ENCODE assay signal across 9 mouse cellular contexts in genomic region chr12:4593166-4593929, GRCm38 (mm10). TPM values are rescaled to one million over a fixed set of nuclear protein-coding genes. Genes with fewer than 3 reads are reported as not detected.
DNase-seq lines count a peak whose midpoint lies in the region; ATAC-seq and TF ChIP-seq lines count a peak whose summit lies in the region.
"Had no signal": no experiment of that assay in that cellular context is flagged by ENCODE, and none has a peak within 500 bp of the region (broad histone marks: within the 10 kb centered on the region; RNA-seq: fewer than 3 reads in every experiment).

No protein-coding gene starts in this region.

- H3K36me3 ChIP-seq in G1E (replicated peaks), result peaks cover 8% of the 10 kb centered on the region
- no peaks in the 10 kb centered on the region for H3K36me3 ChIP-seq in forebrain, embryonic 11.5 days (ENCODE audit: control insufficient read depth, insufficient read depth, low read length)

- H3K4me1 ChIP-seq in G1E (ENCODE audit: insufficient read depth, low read depth, low read length), result peaks cover 40% of the 10 kb centered on the region
- H3K4me1 ChIP-seq in forebrain, embryonic 11.5 days (replicated peaks; ENCODE audit: control insufficient read depth, insufficient read depth, low read length), result peaks cover 2% of the 10 kb centered on the region; the same call in 1 of the 2 replicates

- peak; percentile 43 for DNase-seq in G1E (ENCODE audit: low spot score)
- peak; percentile 38 for DNase-seq in c-Kit-positive CD71-positive TER-119-negative erythroid progenitor cells, embryonic 14.5 days (ENCODE audit: low read depth)
- DNase-seq in forebrain, embryonic 11.5 days (ENCODE audit: low spot score), result peak; percentile 73
- DNase-seq in heart, postnatal 25 days (ENCODE audit: low spot score), result peak; percentile 16
- DNase-seq in left cerebral cortex, adult 8-10 months (ENCODE audit: low spot score in 2 of 2), result peak; percentile 25 to 40
- peak; percentile 56 to 59 for DNase-seq in right cerebral cortex, adult 2 months (ENCODE audit: low spot score in 2 of 2)
- DNase-seq in urinary bladder, adult 2 months (ENCODE audit: low spot score), result peak; percentile 65

- intact Hi-C loops in heart, postnatal 25 days (cut with DNase I), result loop anchor here (10.0 kb wide), 1 partner anchor 321 kb away; the partner anchor contains the start of gene Atad2b

- H3K9me3 ChIP-seq in G1E (replicated peaks), result no peaks in the 10 kb centered on the region
- no peaks in the 10 kb centered on the region for H3K9me3 ChIP-seq in forebrain, embryonic 11.5 days (ENCODE audit: control insufficient read depth, low read length)

- H3K27ac ChIP-seq in forebrain, embryonic 11.5 days (ENCODE audit: low read depth, low read length), result no peak overlapping the region

- peak; percentile 56 for ATAC-seq in G1E (ENCODE audit: extremely low read depth, insufficient number of reproducible peaks, low FRiP score, poor library complexity, severe bottlenecking)
- ATAC-seq in forebrain, embryonic 11.5 days (replicated peaks; ENCODE audit: low FRiP score), result peak; percentile 80
- peak; percentile 52 for ATAC-seq in megakaryocyte, adult 5-6 weeks (ENCODE audit: poor library complexity, severe bottlenecking)

- H3K27me3 ChIP-seq in G1E (ENCODE audit: insufficient read depth, low read length), result no peaks in the 10 kb centered on the region
- no peaks in the 10 kb centered on the region for H3K27me3 ChIP-seq in forebrain, embryonic 11.5 days (ENCODE audit: control insufficient read depth, insufficient read depth, low read length)

- H3K4me2 ChIP-seq in forebrain, embryonic 11.5 days (ENCODE audit: low read depth, low read length, severe bottlenecking), result peak overlapping the region; percentile 83

- WGBS in forebrain, embryonic 11.5 days, result under 1% methylated on average over 65 of the region's 80 CpGs

- peak overlapping the region; percentile 96 for H3K4me3 ChIP-seq in G1E (ENCODE audit: low read depth, low read length)
- H3K4me3 ChIP-seq in forebrain, embryonic 11.5 days (ENCODE audit: low read depth, low read length), result peak overlapping the region; percentile 92

- TF ChIP-seq CTCF in G1E (IDR thresholded peaks at IDR 0.05; ENCODE audit: low read depth, low read length), result no peak

- peak overlapping the region; percentile 84 for H3K9ac ChIP-seq in forebrain, embryonic 11.5 days (ENCODE audit: low read length)

RNA-seq across cellular contexts. Expression of gene Gm3625, which starts 0.6 kb away (rescaled TPM):
- 89.8 TPM in 1 of 2 replicates, not detected in the other for total RNA-seq in G1E (2014; fragmentation: Nextera tagmentation)
- total RNA-seq in G1E (2017), result not detected in 2 replicates
- polyA plus RNA-seq in G1E (2012), result not detected in 2 replicates
- not detected in 2 replicates for polyA plus RNA-seq in forebrain, embryonic 11.5 days (2014; fragmentation: Nextera tagmentation; extraction: Ambion mirVana)
- not detected for total RNA-seq in heart, postnatal 25 days (2021)
- total RNA-seq in left cerebral cortex, adult 8-10 months (2022), result not detected
- not detected in 2 replicates for total RNA-seq in megakaryocyte, adult 5-6 weeks (2015)
- total RNA-seq in megakaryocyte, adult 5-6 weeks (2017), result not detected in 2 replicates
- not detected in 2 replicates for polyA plus RNA-seq in urinary bladder, adult 2 months (2012; rRNA removed)
- polyA plus RNA-seq: gonadal fat pad, adult 2 months had no signal

RNA-seq across cellular contexts. Expression of gene Itsn2, which starts 0.9 kb away (rescaled TPM):
- 117 and 137 TPM in 2 replicates for total RNA-seq in G1E (2014; fragmentation: Nextera tagmentation)
- total RNA-seq in G1E (2017), result 149 and 168 TPM in 2 replicates
- polyA plus RNA-seq in G1E (2012), result 10.2 and 17.6 TPM in 2 replicates
- polyA plus RNA-seq in forebrain, embryonic 11.5 days (2014; fragmentation: Nextera tagmentation; extraction: Ambion mirVana), result 18.5 and 19.3 TPM in 2 replicates
- total RNA-seq in heart, postnatal 25 days (2021), result 10 to 100 TPM; 40.0 to 48.1 TPM
- total RNA-seq in left cerebral cortex, adult 8-10 months (2022), result 10 to 100 TPM; 65.5 to 75.0 (median 69.1) TPM
- total RNA-seq in megakaryocyte, adult 5-6 weeks (2015), result 94.6 and 113 TPM in 2 replicates
- 201 and 212 TPM in 2 replicates for total RNA-seq in megakaryocyte, adult 5-6 weeks (2017)
- 38.3 and 43.5 TPM in 2 replicates for polyA plus RNA-seq in urinary bladder, adult 2 months (2012; rRNA removed)

Comparison
In these comparisons a context has a peak if more than half of its experiments do, and no peak if none do; other contexts are left out.
1. DNase-seq: peak in every context shown above with its lines; median percentile 73 in forebrain, embryonic 11.5 days; 65 in urinary bladder, adult 2 months; 58 in right cerebral cortex, adult 2 months; 43 in G1E; 38 in c-Kit-positive CD71-positive TER-119-negative erythroid progenitor cells, embryonic 14.5 days; 32 in left cerebral cortex, adult 8-10 months; 16 in heart, postnatal 25 days.